Mouse (Mus musculus): ENCODE data around the gene Cops8. TPM values are rescaled to one million over a fixed set of nuclear protein-coding genes. Genes with fewer than 3 reads are reported as not detected.
A peak's percentile ranks its signal among the peaks of the same experiment; 100 is the strongest.

Cops8 gene
- polyA plus RNA-seq (2014; fragmentation: Nextera tagmentation; extraction: Ambion mirVana), result 192 and 203 TPM in 2 replicates

- no peak within 1 kb of the TSS for H3K27ac ChIP-seq (ENCODE audit: low read depth, low read length)
- H3K4me2 ChIP-seq, result peak within 1 kb of the TSS; percentile 70
- 0 out of 2 replicates have a peak, but pooled peaks cover 3% of the 10 kb centered on the region for H3K27me3 ChIP-seq (ENCODE audit: control insufficient read depth, insufficient read depth, low read length)
- 4% methylated on average over 48 of the region's 48 CpGs for WGBS
- H3K36me3 ChIP-seq (ENCODE audit: control insufficient read depth, insufficient read depth, low read length), result peaks cover 14% of the 10 kb centered on the region; the same call in 1 of the 2 replicates
- H3K4me3 ChIP-seq (ENCODE audit: low read depth, low read length), result peak within 1 kb of the TSS; percentile 93
- H3K4me1 ChIP-seq (ENCODE audit: control insufficient read depth, insufficient read depth, low read length), result peaks cover 5% of the 10 kb centered on the region
- peak; percentile 99 for DNase-seq (ENCODE audit: low spot score, missing footprints)
- H3K9me3 ChIP-seq (ENCODE audit: control insufficient read depth, low read length), result no peaks in the 10 kb centered on the region
- peak within 1 kb of the TSS; percentile 87 for H3K9ac ChIP-seq (ENCODE audit: low read length)
- ATAC-seq (ENCODE audit: low FRiP score), result peak; percentile 100
Observed at GRCm38 (mm10) chr1:90602759-90603560, at the start of gene Cops8. TSS of gene Cops8 (plus strand) at chr1:90602981.

- no peak overlapping the region for H3K4me2 ChIP-seq
- DNase-seq (ENCODE audit: low spot score, missing footprints), result no peak
- H3K27ac ChIP-seq (ENCODE audit: low read depth, low read length), result no peak overlapping the region
- no peaks in the 10 kb centered on the region; the same call in 1 of the 2 replicates for H3K27me3 ChIP-seq (ENCODE audit: control insufficient read depth, insufficient read depth, low read length)
- ATAC-seq (ENCODE audit: low FRiP score), result no peak
- no peaks in the 10 kb centered on the region for H3K36me3 ChIP-seq (ENCODE audit: control insufficient read depth, insufficient read depth, low read length)
- H3K4me1 ChIP-seq (ENCODE audit: control insufficient read depth, insufficient read depth, low read length), result no peaks in the 10 kb centered on the region
- H3K4me3 ChIP-seq (ENCODE audit: low read depth, low read length), result no peak overlapping the region
- 90% methylated on average over 1 of the region's 1 CpGs for WGBS
- H3K9ac ChIP-seq (ENCODE audit: low read length), result no peak overlapping the region
- H3K9me3 ChIP-seq (ENCODE audit: control insufficient read depth, low read length), result no peaks in the 10 kb centered on the region
Observed at GRCm38 (mm10) chr1:90557140-90557539, 45.6 kb upstream of the Cops8 start.

- no peak for ATAC-seq (ENCODE audit: low FRiP score)
- Histone ChIP-seq H3K27ac (ENCODE audit: low read depth, low read length) (no peak overlapping the region), H3K9me3 (ENCODE audit: control insufficient read depth, low read length) (no peaks in the 10 kb centered on the region), H3K9ac (ENCODE audit: low read length) (no peak overlapping the region), H3K4me3 (ENCODE audit: low read depth, low read length) (no peak overlapping the region), H3K27me3 (ENCODE audit: control insufficient read depth, insufficient read depth, low read length) (no peaks in the 10 kb centered on the region), H3K36me3 (ENCODE audit: control insufficient read depth, insufficient read depth, low read length) (no peaks in the 10 kb centered on the region), H3K4me1 (ENCODE audit: control insufficient read depth, insufficient read depth, low read length) (no peaks in the 10 kb centered on the region), H3K4me2 (no peak overlapping the region)
- WGBS, result 65% methylated on average over 5 of the region's 5 CpGs
- no peak for DNase-seq (ENCODE audit: low spot score, missing footprints)
Observed at GRCm38 (mm10) chr1:90560942-90561726, 41.6 kb upstream of the Cops8 start.

GRCm38 (mm10) chr1:90563945-90564344, 38.8 kb upstream of the Cops8 start:
- Histone ChIP-seq H3K27ac (ENCODE audit: low read depth, low read length) (no peak overlapping the region), H3K9ac (ENCODE audit: low read length) (no peak overlapping the region), H3K36me3 (ENCODE audit: control insufficient read depth, insufficient read depth, low read length) (no peaks in the 10 kb centered on the region), H3K9me3 (ENCODE audit: control insufficient read depth, low read length) (no peaks in the 10 kb centered on the region), H3K4me2 (no peak overlapping the region), H3K27me3 (ENCODE audit: control insufficient read depth, insufficient read depth, low read length) (no peaks in the 10 kb centered on the region), H3K4me1 (ENCODE audit: control insufficient read depth, insufficient read depth, low read length) (no peaks in the 10 kb centered on the region), H3K4me3 (ENCODE audit: low read depth, low read length) (no peak overlapping the region)
- 90% methylated on average over 3 of the region's 3 CpGs for WGBS
- DNase-seq (ENCODE audit: low spot score, missing footprints), result no peak
- ATAC-seq (ENCODE audit: low FRiP score), result no peak

- Histone ChIP-seq H3K27ac (ENCODE audit: low read depth, low read length) (no peak overlapping the region), H3K27me3 (ENCODE audit: control insufficient read depth, insufficient read depth, low read length) (no peaks in the 10 kb centered on the region), H3K4me2 (no peak overlapping the region), H3K4me3 (ENCODE audit: low read depth, low read length) (no peak overlapping the region), H3K36me3 (ENCODE audit: control insufficient read depth, insufficient read depth, low read length) (no peaks in the 10 kb centered on the region), H3K9me3 (ENCODE audit: control insufficient read depth, low read length) (no peaks in the 10 kb centered on the region), H3K4me1 (ENCODE audit: control insufficient read depth, insufficient read depth, low read length) (no peaks in the 10 kb centered on the region), H3K9ac (ENCODE audit: low read length) (no peak overlapping the region)
- no peak for ATAC-seq (ENCODE audit: low FRiP score)
- DNase-seq (ENCODE audit: low spot score, missing footprints), result no peak
- 64% methylated on average over 15 of the region's 15 CpGs for WGBS
Observed at GRCm38 (mm10) chr1:90566664-90567440, 35.9 kb upstream of the Cops8 start.

GRCm38 (mm10) chr1:90573831-90574230, 28.9 kb upstream of the Cops8 start:
- H3K4me2 ChIP-seq, result no peak overlapping the region
- no peak overlapping the region for H3K27ac ChIP-seq (ENCODE audit: low read depth, low read length)
- ATAC-seq (ENCODE audit: low FRiP score), result no peak

GRCm38 (mm10) chr1:90574845-90575244, 27.9 kb upstream of the Cops8 start:
- Histone ChIP-seq H3K36me3 (ENCODE audit: control insufficient read depth, insufficient read depth, low read length) (no peaks in the 10 kb centered on the region), H3K9ac (ENCODE audit: low read length) (no peak overlapping the region), H3K9me3 (ENCODE audit: control insufficient read depth, low read length) (no peaks in the 10 kb centered on the region), H3K4me1 (ENCODE audit: control insufficient read depth, insufficient read depth, low read length) (peaks cover 10% of the 10 kb centered on the region; the same call in 1 of the 2 replicates), H3K4me2 (no peak overlapping the region), H3K27ac (ENCODE audit: low read depth, low read length) (no peak overlapping the region), H3K27me3 (ENCODE audit: control insufficient read depth, insufficient read depth, low read length) (no peaks in the 10 kb centered on the region), H3K4me3 (ENCODE audit: low read depth, low read length) (no peak overlapping the region)
- DNase-seq (ENCODE audit: low spot score, missing footprints) (peak; percentile 81), ATAC-seq (ENCODE audit: low FRiP score) (no peak)
- 43% methylated on average over 3 of the region's 3 CpGs for WGBS

More at GRCm38 (mm10) chr1:90573831-90574230, 28.9 kb upstream of the Cops8 start:
- Histone ChIP-seq H3K9ac (ENCODE audit: low read length) (no peak overlapping the region), H3K9me3 (ENCODE audit: control insufficient read depth, low read length) (no peaks in the 10 kb centered on the region), H3K4me3 (ENCODE audit: low read depth, low read length) (no peak overlapping the region), H3K27me3 (ENCODE audit: control insufficient read depth, insufficient read depth, low read length) (no peaks in the 10 kb centered on the region), H3K4me1 (ENCODE audit: control insufficient read depth, insufficient read depth, low read length) (peaks cover 10% of the 10 kb centered on the region; the same call in 1 of the 2 replicates), H3K36me3 (ENCODE audit: control insufficient read depth, insufficient read depth, low read length) (no peaks in the 10 kb centered on the region)
- WGBS, result 89% methylated on average over 6 of the region's 6 CpGs
- peak; percentile 41 for DNase-seq (ENCODE audit: low spot score, missing footprints)

- no peak for DNase-seq (ENCODE audit: low spot score, missing footprints)
- Histone ChIP-seq H3K9ac (ENCODE audit: low read length) (no peak overlapping the region), H3K36me3 (ENCODE audit: control insufficient read depth, insufficient read depth, low read length) (no peaks in the 10 kb centered on the region)
Observed at GRCm38 (mm10) chr1:90577417-90577816, 25.4 kb upstream of the Cops8 start.

More at GRCm38 (mm10) chr1:90577417-90577816, 25.4 kb upstream of the Cops8 start:
- Histone ChIP-seq H3K4me2 (no peak overlapping the region), H3K4me1 (ENCODE audit: control insufficient read depth, insufficient read depth, low read length) (peaks cover 10% of the 10 kb centered on the region; the same call in 1 of the 2 replicates), H3K4me3 (ENCODE audit: low read depth, low read length) (no peak overlapping the region), H3K9me3 (ENCODE audit: control insufficient read depth, low read length) (no peaks in the 10 kb centered on the region), H3K27ac (ENCODE audit: low read depth, low read length) (no peak overlapping the region), H3K27me3 (ENCODE audit: control insufficient read depth, insufficient read depth, low read length) (no peaks in the 10 kb centered on the region)
- ATAC-seq (ENCODE audit: low FRiP score), result no peak
- 74% methylated on average over 5 of the region's 5 CpGs for WGBS

All from midbrain, embryonic 11.5 days (tissue).